Mouse (Mus musculus): ENCODE data around the gene Kcnc1.

DNA sequence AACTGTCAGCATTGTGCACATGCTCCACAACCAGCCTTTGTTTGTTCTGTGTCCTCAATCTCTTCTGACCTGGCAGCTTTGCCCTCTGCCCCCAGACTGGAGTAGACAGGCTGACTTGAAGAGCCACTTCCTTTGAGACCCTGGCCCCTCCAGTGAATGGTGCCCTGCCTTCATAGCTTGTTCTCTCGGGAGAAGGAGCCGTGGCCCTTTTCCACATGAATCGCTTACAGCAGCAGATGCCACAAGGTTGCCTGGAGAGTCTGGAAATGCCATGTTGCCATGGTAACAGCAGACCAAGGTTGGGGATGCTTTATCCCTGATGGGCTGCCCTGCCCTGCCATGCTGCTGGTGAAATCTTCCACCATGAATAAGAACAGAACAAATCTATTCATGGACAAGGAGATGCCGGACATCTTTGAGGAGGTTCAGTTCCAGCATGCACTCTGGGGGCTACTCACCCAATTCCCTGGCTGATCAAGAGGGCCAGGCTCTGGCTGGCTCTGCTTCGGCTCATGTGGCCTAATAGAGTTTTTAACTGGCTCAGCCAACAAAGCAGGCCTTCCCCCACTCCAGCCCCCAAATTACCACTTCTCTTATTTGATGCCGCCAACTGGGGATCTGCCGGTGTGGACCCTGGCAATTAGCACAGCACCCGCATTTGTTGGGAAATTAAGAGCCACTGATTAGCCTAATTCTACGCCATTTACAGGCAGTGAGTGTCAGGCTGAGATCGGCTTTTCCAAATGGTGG, 57.8 kb downstream of the Kcnc1 start:
- TF ChIP-seq CTCF (IDR thresholded peaks at IDR 0.05; ENCODE audit: low read depth): no peak
- TF ChIP-seq EP300 (IDR thresholded peaks at IDR 0.05; ENCODE audit: low read depth): no peak
